Mouse (Mus musculus): Measurements from ENCODE around the gene Fhl3. TPM values are rescaled to one million over a fixed set of nuclear protein-coding genes. Genes with fewer than 3 reads are reported as not detected.
"Not testable (repeated sequence)": the region's sequence is repeated elsewhere in the genome, so short reads cannot be mapped to it uniquely, and the experiment has no call there.

Fhl3 gene
- polyA plus RNA-seq, 1 experiment, result 10.7 TPM

- no peak overlapping the region for H3K27ac ChIP-seq (replicated peaks; ENCODE audit: low read depth, low read length)
- H3K4me3 ChIP-seq (ENCODE audit: insufficient read depth, low read depth, low read length), result no peak overlapping the region
- peaks cover under 1% of the 10 kb centered on the region for H3K4me1 ChIP-seq (ENCODE audit: control insufficient read depth, insufficient read depth, insufficient read length, low read length)
Observed at GRCm38 (mm10) chr4:124710776-124711291, 10.3 kb downstream of the Fhl3 start.

GRCm38 (mm10) chr4:124712618-124713017 lies 12.1 kb downstream of the Fhl3 start:
- Histone ChIP-seq H3K27ac (replicated peaks; ENCODE audit: low read depth, low read length) (no peak overlapping the region), H3K4me1 (ENCODE audit: control insufficient read depth, insufficient read depth, insufficient read length, low read length) (no peaks in the 10 kb centered on the region; the same call in 1 of the 2 replicates), H3K4me3 (ENCODE audit: insufficient read depth, low read depth, low read length) (no peak overlapping the region)

GRCm38 (mm10) chr4:124713850-124714249 lies 13.3 kb downstream of the Fhl3 start:
- H3K4me3 ChIP-seq (ENCODE audit: insufficient read depth, low read depth, low read length); H3K4me1 ChIP-seq (ENCODE audit: control insufficient read depth, insufficient read depth, insufficient read length, low read length); H3K27ac ChIP-seq (replicated peaks; ENCODE audit: low read depth, low read length): not testable (repeated sequence)

GRCm38 (mm10) chr4:124714545-124715481 lies 14.3 kb downstream of the Fhl3 start, which contains the start of gene Sf3a3:
Sf3a3 (plus strand) TSS chr4:124714776.
- H3K4me3 ChIP-seq (ENCODE audit: insufficient read depth, low read depth, low read length), result peak within 1 kb of the TSS; percentile 91
- H3K27ac ChIP-seq (replicated peaks; ENCODE audit: low read depth, low read length), result peak within 1 kb of the TSS; percentile 48
- no peaks in the 10 kb centered on the region; the same call in 1 of the 2 replicates for H3K4me1 ChIP-seq (ENCODE audit: control insufficient read depth, insufficient read depth, insufficient read length, low read length)

GRCm38 (mm10) chr4:124719101-124719500 lies 18.6 kb downstream of the Fhl3 start:
- no peaks in the 10 kb centered on the region; the same call in 1 of the 2 replicates for H3K4me1 ChIP-seq (ENCODE audit: control insufficient read depth, insufficient read depth, insufficient read length, low read length)
- no peak overlapping the region for H3K4me3 ChIP-seq (ENCODE audit: insufficient read depth, low read depth, low read length)
- H3K27ac ChIP-seq (replicated peaks; ENCODE audit: low read depth, low read length), result no peak overlapping the region

- H3K4me3 ChIP-seq (ENCODE audit: insufficient read depth, low read depth, low read length), result no peak overlapping the region
- H3K27ac ChIP-seq (replicated peaks; ENCODE audit: low read depth, low read length), result no peak overlapping the region
- H3K4me1 ChIP-seq (ENCODE audit: control insufficient read depth, insufficient read depth, insufficient read length, low read length), result no peaks in the 10 kb centered on the region
Observed at GRCm38 (mm10) chr4:124726121-124726520, 25.6 kb downstream of the Fhl3 start.

- Histone ChIP-seq H3K4me1 (ENCODE audit: control insufficient read depth, insufficient read depth, insufficient read length, low read length) (no peaks in the 10 kb centered on the region), H3K4me3 (ENCODE audit: insufficient read depth, low read depth, low read length) (no peak overlapping the region), H3K27ac (replicated peaks; ENCODE audit: low read depth, low read length) (no peak overlapping the region)
Observed at GRCm38 (mm10) chr4:124736952-124737351, 36.5 kb downstream of the Fhl3 start.

- Histone ChIP-seq H3K4me1 (ENCODE audit: control insufficient read depth, insufficient read depth, insufficient read length, low read length) (no peaks in the 10 kb centered on the region), H3K27ac (replicated peaks; ENCODE audit: low read depth, low read length) (no peak overlapping the region), H3K4me3 (ENCODE audit: insufficient read depth, low read depth, low read length) (no peak overlapping the region)
Observed at GRCm38 (mm10) chr4:124737486-124737885, 37.0 kb downstream of the Fhl3 start.

GRCm38 (mm10) chr4:124738013-124738412 lies 37.5 kb downstream of the Fhl3 start:
- Histone ChIP-seq H3K27ac (replicated peaks; ENCODE audit: low read depth, low read length) (no peak overlapping the region), H3K4me3 (ENCODE audit: insufficient read depth, low read depth, low read length) (no peak overlapping the region), H3K4me1 (ENCODE audit: control insufficient read depth, insufficient read depth, insufficient read length, low read length) (no peaks in the 10 kb centered on the region)

- Histone ChIP-seq H3K27ac (replicated peaks; ENCODE audit: low read depth, low read length) (peak overlapping the region; percentile 8; the same call in 1 of the 2 replicates), H3K4me3 (ENCODE audit: insufficient read depth, low read depth, low read length) (no peak overlapping the region), H3K4me1 (ENCODE audit: control insufficient read depth, insufficient read depth, insufficient read length, low read length) (no peaks in the 10 kb centered on the region)
Observed at GRCm38 (mm10) chr4:124738783-124739182, 38.3 kb downstream of the Fhl3 start.

- no peaks in the 10 kb centered on the region for H3K4me1 ChIP-seq (ENCODE audit: control insufficient read depth, insufficient read depth, insufficient read length, low read length)
- peak within 1 kb of the TSS; percentile 71 for H3K4me3 ChIP-seq (ENCODE audit: insufficient read depth, low read depth, low read length)
- H3K27ac ChIP-seq (replicated peaks; ENCODE audit: low read depth, low read length), result peak within 1 kb of the TSS; percentile 50
Observed at GRCm38 (mm10) chr4:124741376-124742343, 41.2 kb downstream of the Fhl3 start, which contains the start of gene Inpp5b. Inpp5b (plus strand) TSS chr4:124741850.

- H3K4me3 ChIP-seq (ENCODE audit: insufficient read depth, low read depth, low read length), result no peak overlapping the region
- no peaks in the 10 kb centered on the region for H3K4me1 ChIP-seq (ENCODE audit: control insufficient read depth, insufficient read depth, insufficient read length, low read length)
- H3K27ac ChIP-seq (replicated peaks; ENCODE audit: low read depth, low read length), result no peak overlapping the region
Observed at GRCm38 (mm10) chr4:124742839-124743238, 42.3 kb downstream of the Fhl3 start.

- H3K27ac ChIP-seq (replicated peaks; ENCODE audit: low read depth, low read length), result no peak overlapping the region
- no peaks in the 10 kb centered on the region for H3K4me1 ChIP-seq (ENCODE audit: control insufficient read depth, insufficient read depth, insufficient read length, low read length)
- H3K4me3 ChIP-seq (ENCODE audit: insufficient read depth, low read depth, low read length), result no peak overlapping the region
Observed at GRCm38 (mm10) chr4:124746577-124746976, 46.1 kb downstream of the Fhl3 start.

GRCm38 (mm10) chr4:124747851-124748250 lies 47.4 kb downstream of the Fhl3 start:
- Histone ChIP-seq H3K4me3 (ENCODE audit: insufficient read depth, low read depth, low read length) (no peak overlapping the region), H3K4me1 (ENCODE audit: control insufficient read depth, insufficient read depth, insufficient read length, low read length) (no peaks in the 10 kb centered on the region; the same call in 1 of the 2 replicates), H3K27ac (replicated peaks; ENCODE audit: low read depth, low read length) (no peak overlapping the region)

Data from brown adipose tissue, adult 24 weeks (tissue).